Mouse (Mus musculus) kidney, adult 2 months (tissue): ENCODE measurements at regions not wholly inside any gene's neighbourhood (a gene's known extent, or its start where the extent isn't known, plus 50 kb on each side); places are given as distances from the start of the nearest gene placed in this dataset.

Source experiments
- CTCF ChIP-seq: fragments of 200-500 bp; conservative IDR thresholded peaks from 2 replicates; pipeline ENCODE4 v1.5.1; 2011; ENCODE audit warnings: low read depth, mild to moderate bottlenecking, control low read depth, low read length, moderate library complexity, mixed read lengths; ENCODE audit not compliant: insufficient read depth, insufficient read length
- POLR2A ChIP-seq: fragments of 200-500 bp; IDR thresholded peaks from one replicate; pipeline ENCODE4 v1.6.1; 2011; ENCODE audit warnings: low read depth, low read length, control low read depth

DNA sequence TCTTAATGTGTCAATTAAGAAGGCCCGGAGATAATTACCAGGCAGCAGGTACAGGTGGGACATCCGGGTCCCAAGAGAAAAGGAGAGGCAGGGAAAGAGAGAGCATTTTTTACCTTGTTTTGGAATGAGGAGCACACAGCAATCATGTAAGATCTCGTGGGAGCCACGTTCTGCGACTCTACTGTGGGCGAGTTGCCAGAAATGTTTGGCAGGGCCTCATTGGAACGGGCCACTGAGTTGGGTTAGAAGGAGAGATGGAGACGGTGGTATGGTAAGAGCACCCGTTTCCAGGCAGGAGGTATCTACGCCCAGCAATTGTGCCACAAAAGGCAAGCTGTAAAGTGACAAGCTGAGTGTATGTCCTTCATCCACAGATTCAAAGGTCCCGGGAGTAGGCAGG is 579.6 kb downstream of the Brinp3 start:
- TF ChIP-seq POLR2A, result no peak
- no peak for TF ChIP-seq CTCF
